Mouse (Mus musculus): Measurements from ENCODE around the gene Psmd12.

DNA sequence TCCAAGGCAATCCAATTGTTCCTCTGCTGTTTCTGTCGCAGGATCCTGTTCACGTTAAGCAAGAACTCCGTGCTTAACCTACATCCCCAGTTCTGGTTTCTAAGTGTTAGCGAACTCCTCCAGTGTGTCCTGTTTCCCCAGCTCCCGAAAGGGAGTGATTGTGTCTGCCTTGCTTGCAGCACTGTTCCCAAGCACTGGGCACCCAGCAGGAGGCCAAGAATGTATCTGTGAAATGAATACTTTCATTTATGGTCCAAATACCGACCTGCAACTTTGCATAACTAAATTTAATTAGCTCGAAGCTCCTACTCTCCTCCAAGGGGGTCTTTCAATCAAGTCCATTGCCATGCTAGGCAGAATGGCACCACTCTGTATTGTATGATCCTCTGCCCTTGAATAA lies 19.5 kb upstream of the Psmd12 start:
- TF ChIP-seq EP300 (IDR thresholded peaks at IDR 0.05; ENCODE audit: low read depth), result no peak
- no peak for TF ChIP-seq CTCF (IDR thresholded peaks at IDR 0.05; ENCODE audit: low read depth)
